Mouse (Mus musculus) liver, embryonic 15.5 days (tissue): ENCODE results near the gene Ier5l. TPM values are rescaled to one million over a fixed set of nuclear protein-coding genes. Genes with fewer than 3 reads are reported as not detected.

Experiments used
- ATAC-seq: fragments of 200-750 bp; cut with Nextera tagmentation; 2 replicates; pipeline ENCODE4 v1.8.0; 2017; ENCODE audit warnings: moderate number of reproducible peaks, mild to moderate bottlenecking, moderate library complexity; ENCODE audit not compliant: insufficient read depth
- H3K27ac ChIP-seq: fragments of 300-500 bp; sonication (generic); replicated peaks from 2 replicates; pipeline ENCODE4 v1.5.1; 2015; ENCODE audit warnings: mild to moderate bottlenecking, inconsistent platforms
- H3K27me3 ChIP-seq: fragments of 300-500 bp; sonication (generic); 2 replicates; pipeline ENCODE4 v1.6.1; 2015; ENCODE audit warnings: mild to moderate bottlenecking, inconsistent platforms
- H3K36me3 ChIP-seq: fragments of 300-500 bp; sonication (generic); replicated peaks from 2 replicates; pipeline ENCODE4 v1.6.1; 2015; ENCODE audit warnings: moderate library complexity, mild to moderate bottlenecking, inconsistent platforms
- H3K4me1 ChIP-seq: fragments of 300-500 bp; sonication (generic); replicated peaks from 2 replicates; pipeline ENCODE4 v1.6.1; 2015; ENCODE audit warnings: inconsistent platforms
- H3K4me2 ChIP-seq: fragments of 300-500 bp; sonication (generic); 2 replicates; pipeline ENCODE4 v1.6.1; 2015; ENCODE audit warnings: moderate library complexity, mild to moderate bottlenecking, inconsistent platforms
- H3K4me3 ChIP-seq: fragments of 300-500 bp; sonication (generic); replicated peaks from 2 replicates; pipeline ENCODE4 v1.5.1; 2015; ENCODE audit warnings: mild to moderate bottlenecking, inconsistent platforms
- H3K9ac ChIP-seq: fragments of 300-500 bp; sonication (generic); 2 replicates; pipeline ENCODE4 v1.6.1; 2015; ENCODE audit warnings: moderate library complexity, mild to moderate bottlenecking, inconsistent platforms
- H3K9me3 ChIP-seq: fragments of 300-500 bp; sonication (generic); replicated peaks from 2 replicates; pipeline ENCODE4 v1.6.1; 2016; ENCODE audit warnings: inconsistent platforms
- WGBS: fragments of 180-500 bp; shearing (Covaris S2); methylation state at CpG from one replicate; pipeline ENCODE4 v1.1.7; 2015; ENCODE audit warnings: mixed read lengths; ENCODE audit not compliant: insufficient replicate concordance; 5-methylcytosine and 5-hydroxymethylcytosine counted together
- polyA plus RNA-seq: library from polyadenylated mRNA; unstranded; fragments of >200 nt; fragmentation: Nextera tagmentation; extraction: Ambion mirVana; gene quantifications from 2 replicates; pipeline ENCODE4 v1.2.1, GENCODE M21; 2015

Ier5l gene
- 0.06 and 0.16 TPM in 2 replicates for polyA plus RNA-seq

- no peaks in the 10 kb centered on the region for H3K9me3 ChIP-seq
- H3K4me1 ChIP-seq, result peaks cover 40% of the 10 kb centered on the region
- peak within 1 kb of the TSS; percentile 47; the same call in 1 of the 2 replicates for H3K9ac ChIP-seq
- peak; percentile 56 for ATAC-seq
- WGBS, result under 1% methylated on average over 37 of the region's 37 CpGs
- H3K27ac ChIP-seq, result no peak within 1 kb of the TSS
- peak within 1 kb of the TSS; percentile 55 for H3K4me3 ChIP-seq
- H3K4me2 ChIP-seq, result peak within 1 kb of the TSS; percentile 72
- H3K27me3 ChIP-seq, result peaks cover 89% of the 10 kb centered on the region
- H3K36me3 ChIP-seq, result no peaks in the 10 kb centered on the region
Observed at GRCm38 (mm10) chr2:30474039-30474438, at the start of gene Ier5l. TSS of gene Ier5l (minus strand) at chr2:30474219.

GRCm38 (mm10) chr2:30523727-30524126, 49.7 kb upstream of the Ier5l start:
- no peaks in the 10 kb centered on the region for H3K4me1 ChIP-seq
- no peak for ATAC-seq
- no peak overlapping the region for H3K27ac ChIP-seq
- no peaks in the 10 kb centered on the region for H3K27me3 ChIP-seq
- H3K9me3 ChIP-seq, result no peaks in the 10 kb centered on the region
- WGBS, result 51% methylated on average over 8 of the region's 8 CpGs
- no peaks in the 10 kb centered on the region for H3K36me3 ChIP-seq
- no peak overlapping the region for H3K4me3 ChIP-seq
- H3K4me2 ChIP-seq, result no peak overlapping the region
- no peak overlapping the region for H3K9ac ChIP-seq

GRCm38 (mm10) chr2:30510711-30511380, 36.8 kb upstream of the Ier5l start:
- Histone ChIP-seq H3K9ac (no peak overlapping the region), H3K27ac (no peak overlapping the region), H3K36me3 (no peaks in the 10 kb centered on the region), H3K4me3 (no peak overlapping the region), H3K9me3 (no peaks in the 10 kb centered on the region), H3K27me3 (no peaks in the 10 kb centered on the region), H3K4me2 (no peak overlapping the region), H3K4me1 (no peaks in the 10 kb centered on the region)
- no peak for ATAC-seq
- WGBS, result 64% methylated on average over 16 of the region's 16 CpGs

GRCm38 (mm10) chr2:30507138-30507727, 33.2 kb upstream of the Ier5l start:
- 29% methylated on average over 11 of the region's 11 CpGs for WGBS
- H3K27ac ChIP-seq, result no peak overlapping the region
- no peak overlapping the region for H3K4me3 ChIP-seq
- no peaks in the 10 kb centered on the region for H3K9me3 ChIP-seq
- no peak for ATAC-seq
- no peak overlapping the region for H3K4me2 ChIP-seq
- no peaks in the 10 kb centered on the region for H3K4me1 ChIP-seq
- no peak overlapping the region for H3K9ac ChIP-seq
- no peaks in the 10 kb centered on the region for H3K36me3 ChIP-seq
- H3K27me3 ChIP-seq, result no peaks in the 10 kb centered on the region

GRCm38 (mm10) chr2:30503677-30504621, 29.9 kb upstream of the Ier5l start:
- no peak overlapping the region for H3K4me3 ChIP-seq
- H3K27ac ChIP-seq, result no peak overlapping the region
- no peaks in the 10 kb centered on the region for H3K36me3 ChIP-seq
- 28% methylated on average over 23 of the region's 23 CpGs for WGBS
- no peak for ATAC-seq
- no peaks in the 10 kb centered on the region for H3K4me1 ChIP-seq
- no peak overlapping the region for H3K4me2 ChIP-seq
- no peak overlapping the region for H3K9ac ChIP-seq
- H3K27me3 ChIP-seq, result no peaks in the 10 kb centered on the region
- no peaks in the 10 kb centered on the region for H3K9me3 ChIP-seq

GRCm38 (mm10) chr2:30501701-30502100, 27.7 kb upstream of the Ier5l start:
- Histone ChIP-seq H3K36me3 (no peaks in the 10 kb centered on the region), H3K4me1 (no peaks in the 10 kb centered on the region), H3K27ac (no peak overlapping the region), H3K27me3 (no peaks in the 10 kb centered on the region), H3K4me2 (no peak overlapping the region), H3K9me3 (no peaks in the 10 kb centered on the region), H3K9ac (no peak overlapping the region), H3K4me3 (no peak overlapping the region)
- no peak for ATAC-seq
- WGBS, result 67% methylated on average over 7 of the region's 7 CpGs

GRCm38 (mm10) chr2:30495909-30496861, 22.2 kb upstream of the Ier5l start:
- H3K27me3 ChIP-seq, result no peaks in the 10 kb centered on the region
- H3K4me2 ChIP-seq, result peak overlapping the region; percentile 57
- H3K27ac ChIP-seq, result no peak overlapping the region
- peaks cover 8% of the 10 kb centered on the region; the same call in 1 of the 2 replicates for H3K4me1 ChIP-seq
- H3K9ac ChIP-seq, result no peak overlapping the region
- no peaks in the 10 kb centered on the region for H3K36me3 ChIP-seq
- 23% methylated on average over 22 of the region's 22 CpGs for WGBS
- peak overlapping the region; percentile 23; the same call in 1 of the 2 replicates for H3K4me3 ChIP-seq
- peak; percentile 78 for ATAC-seq
- no peaks in the 10 kb centered on the region for H3K9me3 ChIP-seq

- WGBS, result 68% methylated on average over 8 of the region's 8 CpGs
- no peak overlapping the region for H3K9ac ChIP-seq
- H3K4me2 ChIP-seq, result 0 out of 2 replicates have a peak overlapping the region, but pooled peaks have one; percentile 57
- no peaks in the 10 kb centered on the region for H3K36me3 ChIP-seq
- H3K9me3 ChIP-seq, result no peaks in the 10 kb centered on the region
- no peaks in the 10 kb centered on the region for H3K27me3 ChIP-seq
- peak; percentile 30; the same call in 1 of the 2 replicates for ATAC-seq
- H3K4me1 ChIP-seq, result peaks cover 8% of the 10 kb centered on the region; the same call in 1 of the 2 replicates
- H3K4me3 ChIP-seq, result no peak overlapping the region
- H3K27ac ChIP-seq, result no peak overlapping the region
Observed at GRCm38 (mm10) chr2:30495000-30495908, 21.2 kb upstream of the Ier5l start.

- no peak overlapping the region for H3K4me2 ChIP-seq
- H3K4me1 ChIP-seq, result no peaks in the 10 kb centered on the region
- H3K27ac ChIP-seq, result no peak overlapping the region
- H3K27me3 ChIP-seq, result no peaks in the 10 kb centered on the region
- H3K9me3 ChIP-seq, result no peaks in the 10 kb centered on the region
- H3K9ac ChIP-seq, result no peak overlapping the region
- no peaks in the 10 kb centered on the region for H3K36me3 ChIP-seq
- no peak overlapping the region for H3K4me3 ChIP-seq
- ATAC-seq, result no peak
- WGBS, result 45% methylated on average over 2 of the region's 2 CpGs
Observed at GRCm38 (mm10) chr2:30490384-30490783, 16.4 kb upstream of the Ier5l start.
